Mouse (Mus musculus) granulocyte monocyte progenitor cell, adult 5-6 weeks (primary cell): ENCODE measurements around the gene Mtx1. TPM values are rescaled to one million over a fixed set of nuclear protein-coding genes. Genes with fewer than 3 reads are reported as not detected.
"Not testable (repeated sequence)": the region's sequence is repeated elsewhere in the genome, so short reads cannot be mapped to it uniquely, and the experiment has no call there.

ENCODE experiments used
- ATAC-seq: replicated peaks from 2 replicates; pipeline ENCODE4 v1.8.0; 2016; ENCODE audit warnings: mild to moderate bottlenecking, moderate TSS enrichment, inconsistent platforms; ENCODE audit not compliant: poor library complexity, severe bottlenecking
- total RNA-seq, 2 experiments: library from RNA; stranded (forward) in 1 of 2; stranded (reverse) in 1 of 2; fragments of 200-712, 200-1000 nt in 1 of 2; fragments of >200 nt in 1 of 2; fragmentation: Nextera tagmentation in 1 of 2; gene quantifications; 2 replicates each; pipeline ENCODE4 v1.2.3; 2014 to 2017

Gene Mtx1
- total RNA-seq, 2 experiments from 2014 or later, result 78.6 to 114 TPM

GRCm38 (mm10) chr3:89216407-89216806, 10.5 kb downstream of the Mtx1 start:
- ATAC-seq, result not testable (repeated sequence)

- peak; percentile 55 for ATAC-seq
Observed at GRCm38 (mm10) chr3:89215853-89216252, 11.0 kb downstream of the Mtx1 start.

- no peak for ATAC-seq
Observed at GRCm38 (mm10) chr3:89214681-89215411, 12.0 kb downstream of the Mtx1 start, which contains the start of gene Thbs3. Gene Thbs3 (plus strand): TSS chr3:89215180.

- peak; percentile 81 for ATAC-seq
Observed at GRCm38 (mm10) chr3:89213803-89214530, 12.9 kb downstream of the Mtx1 start.

GRCm38 (mm10) chr3:89210731-89211130, 16.2 kb downstream of the Mtx1 start:
- no peak for ATAC-seq

- ATAC-seq, result peak; percentile 20
Observed at GRCm38 (mm10) chr3:89210162-89210561, 16.7 kb downstream of the Mtx1 start.

GRCm38 (mm10) chr3:89209731-89210130, 17.2 kb downstream of the Mtx1 start:
- no peak for ATAC-seq

GRCm38 (mm10) chr3:89208736-89209135, 18.2 kb downstream of the Mtx1 start:
- no peak for ATAC-seq

- no peak for ATAC-seq
Observed at GRCm38 (mm10) chr3:89208075-89208657, 18.7 kb downstream of the Mtx1 start.

GRCm38 (mm10) chr3:89206695-89207094, 20.2 kb downstream of the Mtx1 start:
- ATAC-seq, result no peak

GRCm38 (mm10) chr3:89206079-89206478, 20.8 kb downstream of the Mtx1 start:
- ATAC-seq, result no peak

- no peak for ATAC-seq
Observed at GRCm38 (mm10) chr3:89203142-89203514, 23.8 kb downstream of the Mtx1 start.

GRCm38 (mm10) chr3:89202253-89203141, 24.4 kb downstream of the Mtx1 start, which contains the start of gene Gba:
Gene Gba (plus strand): TSS chr3:89202928.
- ATAC-seq, result peak; percentile 77

- ATAC-seq, result peak; percentile 50
Observed at GRCm38 (mm10) chr3:89199839-89200238, 27.0 kb downstream of the Mtx1 start.

GRCm38 (mm10) chr3:89195979-89196877, 30.7 kb downstream of the Mtx1 start:
- ATAC-seq, result peak; percentile 96

- no peak; the same call in 1 of the 2 replicates for ATAC-seq
Observed at GRCm38 (mm10) chr3:89193853-89194252, 33.0 kb downstream of the Mtx1 start.

GRCm38 (mm10) chr3:89193351-89193750, 33.5 kb downstream of the Mtx1 start:
- no peak for ATAC-seq

GRCm38 (mm10) chr3:89190436-89190835, 36.5 kb downstream of the Mtx1 start:
- ATAC-seq, result peak; percentile 44; the same call in 1 of the 2 replicates

GRCm38 (mm10) chr3:89188478-89188875, 38.4 kb downstream of the Mtx1 start:
- ATAC-seq, result no peak
